Mouse (Mus musculus): Measurements from ENCODE around the gene Rab22a.
"Not testable (repeated sequence)": the region's sequence is repeated elsewhere in the genome, so short reads cannot be mapped to it uniquely, and the experiment has no call there.

The Rab22a gene

DNA sequence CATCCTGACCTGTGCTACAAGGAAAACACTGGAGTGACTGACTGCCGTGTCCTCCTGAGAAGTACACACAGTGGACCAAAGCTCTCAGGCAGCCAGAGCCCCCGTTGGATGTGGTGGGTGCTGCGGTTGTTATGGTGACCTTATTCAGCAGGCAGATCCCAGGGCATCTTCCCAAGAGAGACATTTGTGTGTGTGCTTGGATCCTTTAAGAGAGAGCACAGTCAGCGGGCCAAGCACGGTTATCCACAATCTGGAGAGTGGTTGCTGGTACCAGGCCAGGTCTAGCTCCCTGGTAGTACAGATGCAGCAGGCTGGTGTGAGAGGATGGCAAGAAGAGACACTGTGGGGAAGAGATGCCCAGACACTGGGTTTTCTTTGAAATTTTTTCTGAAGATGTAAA, 57.4 kb downstream of the Rab22a start:
- DNase-seq (ENCODE audit: extremely low read depth, low read depth, low spot score): no peak

DNA sequence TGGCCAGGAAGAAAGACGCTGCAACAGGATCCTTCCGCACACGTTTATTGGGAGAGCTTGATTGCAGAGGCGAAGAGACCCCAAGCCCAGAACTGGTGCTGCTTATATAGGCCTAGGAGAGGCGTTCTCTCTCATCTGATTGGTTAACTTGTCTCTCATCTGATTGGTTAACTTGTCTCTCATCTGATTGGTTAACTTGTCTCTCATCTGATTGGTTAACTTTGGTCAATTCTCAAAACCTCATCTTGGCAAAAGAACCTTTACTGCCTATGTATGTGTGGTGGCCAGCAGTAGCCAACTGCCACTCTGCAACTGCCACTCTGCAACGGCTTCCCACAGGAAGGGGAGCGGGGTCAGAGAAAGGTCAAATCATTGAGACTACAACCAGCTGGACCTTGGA, 59.6 kb downstream of the Rab22a start, which contains the start of gene 1700010B08Rik:
1700010B08Rik (plus strand) TSS at position 301 of the 400 bp plus-strand sequence.
- not testable (repeated sequence) for DNase-seq (ENCODE audit: extremely low read depth, low read depth, low spot score)

- no peak for DNase-seq (ENCODE audit: extremely low read depth, low read depth, low spot score)
Observed at GRCm38 (mm10) chr2:173722251-173722857, 62.8 kb downstream of the Rab22a start.

- no peak for DNase-seq (ENCODE audit: extremely low read depth, low read depth, low spot score)
Observed at GRCm38 (mm10) chr2:173724382-173724781, 64.8 kb downstream of the Rab22a start.

- DNase-seq (ENCODE audit: extremely low read depth, low read depth, low spot score): no peak
Observed at GRCm38 (mm10) chr2:173724940-173725807, 65.6 kb downstream of the Rab22a start.

DNA sequence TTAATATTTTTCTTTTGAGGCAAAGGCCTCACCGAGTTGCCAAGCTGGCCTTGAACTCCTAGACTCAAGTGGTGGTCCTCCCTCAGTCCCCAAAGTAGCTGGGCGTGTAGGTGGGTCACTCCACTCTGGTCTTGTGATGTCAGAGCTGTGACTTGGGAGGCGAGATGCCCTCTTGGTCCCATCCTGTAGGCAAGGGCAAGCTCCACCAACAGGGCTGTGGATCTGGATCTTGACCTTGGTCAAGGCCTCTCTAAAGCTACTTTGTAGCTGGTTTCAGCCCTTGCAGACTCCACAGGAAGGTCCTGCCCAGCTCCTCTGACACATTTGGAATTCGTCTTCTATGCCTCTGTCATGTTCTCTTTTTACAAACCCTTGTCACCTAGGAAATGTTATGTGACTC, 66.3 kb downstream of the Rab22a start:
- DNase-seq (ENCODE audit: extremely low read depth, low read depth, low spot score): no peak

GRCm38 (mm10) chr2:173730444-173730966, 70.9 kb downstream of the Rab22a start:
- no peak for DNase-seq (ENCODE audit: extremely low read depth, low read depth, low spot score)

- no peak for DNase-seq (ENCODE audit: extremely low read depth, low read depth, low spot score)
Observed at GRCm38 (mm10) chr2:173734426-173734825, 74.9 kb downstream of the Rab22a start.

DNA sequence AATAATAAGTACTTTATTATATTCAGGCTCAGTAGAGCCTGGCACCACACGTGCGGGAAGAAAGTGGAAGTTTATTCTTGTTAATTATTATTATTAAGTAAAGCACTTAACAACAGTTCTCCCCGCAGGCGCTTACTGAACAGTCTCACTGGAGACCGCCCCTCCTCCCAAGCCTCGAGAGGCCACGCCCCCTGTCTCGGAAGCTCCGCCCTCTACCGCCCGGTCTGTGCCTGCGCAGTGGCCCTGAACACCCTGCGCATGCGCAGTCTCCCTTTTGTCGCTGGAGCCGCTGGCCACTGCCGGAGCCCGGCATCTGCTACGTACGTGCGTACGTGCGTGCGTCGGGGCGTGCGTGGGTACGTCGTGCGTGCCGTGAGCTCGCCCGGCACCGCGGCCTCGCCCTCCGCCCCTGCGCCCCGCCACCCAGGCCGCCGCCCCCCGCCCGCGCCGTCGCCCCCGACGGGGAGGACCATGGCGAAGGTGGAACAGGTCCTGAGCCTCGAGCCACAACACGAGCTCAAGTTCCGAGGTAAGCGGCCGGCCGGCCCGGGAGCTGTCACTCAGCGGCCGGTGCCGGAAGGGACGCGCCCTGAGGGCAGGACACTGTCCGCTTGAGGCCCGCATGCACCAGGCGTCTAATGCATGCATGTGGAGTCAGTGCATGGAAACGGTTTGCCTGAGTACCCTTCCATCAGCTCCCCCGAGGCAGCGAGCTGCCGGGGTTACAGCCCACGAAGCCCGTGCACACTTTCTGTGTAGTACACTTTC, 77.8 kb downstream of the Rab22a start, which contains the start of gene Vapb:
Vapb (plus strand) TSS at position 290 of the 768 bp plus-strand sequence.
- peak; percentile 49 for DNase-seq (ENCODE audit: extremely low read depth, low read depth, low spot score)

GRCm38 (mm10) chr2:173738232-173738631, 78.7 kb downstream of the Rab22a start:
- DNase-seq (ENCODE audit: extremely low read depth, low read depth, low spot score): no peak

- no peak for DNase-seq (ENCODE audit: extremely low read depth, low read depth, low spot score)
Observed at GRCm38 (mm10) chr2:173739107-173739506, 79.5 kb downstream of the Rab22a start.

- DNase-seq (ENCODE audit: extremely low read depth, low read depth, low spot score): no peak
Observed at GRCm38 (mm10) chr2:173742090-173742489, 82.5 kb downstream of the Rab22a start.

DNA sequence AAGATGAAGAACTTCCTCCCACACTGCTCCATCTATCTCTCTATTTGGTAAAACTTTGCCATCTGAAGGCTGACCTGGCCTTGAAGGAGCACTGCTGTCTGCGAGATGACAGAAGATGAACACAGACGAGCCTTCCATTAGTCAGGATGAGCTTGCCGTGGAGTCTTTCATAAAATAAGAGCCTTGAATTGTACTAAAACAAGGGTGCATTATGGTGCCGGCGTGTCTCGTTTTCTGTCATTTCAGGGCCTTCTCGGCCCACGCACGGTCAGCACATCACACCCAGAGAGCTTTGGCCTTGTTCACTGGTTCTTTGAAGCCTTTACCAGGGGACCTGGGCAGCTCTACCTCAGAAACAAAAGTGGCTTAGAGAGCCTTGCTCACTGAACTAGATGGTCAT, 83.2 kb downstream of the Rab22a start:
- no peak for DNase-seq (ENCODE audit: extremely low read depth, low read depth, low spot score)

DNA sequence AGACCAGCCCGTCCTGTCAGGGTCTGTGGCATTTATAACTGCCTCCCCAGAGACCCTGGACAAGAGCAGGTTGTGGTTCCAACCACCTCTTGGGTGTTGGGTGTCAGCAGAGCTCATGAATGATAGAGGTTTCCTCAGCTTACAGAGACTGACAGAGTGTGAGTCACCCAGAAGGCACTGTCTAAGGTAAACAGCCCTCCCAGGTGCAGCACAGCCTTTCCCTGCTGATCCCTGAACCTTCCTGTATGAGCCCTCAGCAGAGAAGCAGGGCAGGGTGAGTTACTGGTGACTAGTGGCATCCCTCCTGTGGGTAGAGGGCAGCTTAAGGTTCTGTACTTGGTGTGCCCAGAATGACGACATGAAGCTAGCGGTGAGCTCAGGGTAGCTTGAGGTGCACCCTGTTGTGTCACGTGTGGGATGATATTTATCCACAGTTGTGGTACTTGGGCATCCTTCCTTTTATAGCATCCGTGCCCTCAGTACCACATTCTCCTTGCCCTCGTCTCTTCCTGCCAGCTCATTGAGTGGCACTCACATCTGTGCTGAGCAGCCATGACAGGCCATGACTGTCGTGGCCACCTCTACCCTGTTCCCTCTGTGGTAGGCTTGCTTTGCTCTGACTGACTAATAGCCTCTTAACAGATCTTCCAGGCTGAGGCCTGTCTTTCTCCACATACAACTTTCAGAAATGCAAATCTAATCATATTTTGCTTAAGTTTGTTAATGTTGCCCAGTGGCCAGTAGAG, 84.7 kb downstream of the Rab22a start:
- no peak for DNase-seq (ENCODE audit: extremely low read depth, low read depth, low spot score)

- DNase-seq (ENCODE audit: extremely low read depth, low read depth, low spot score): no peak
Observed at GRCm38 (mm10) chr2:173748961-173749659, 89.5 kb downstream of the Rab22a start.

DNA sequence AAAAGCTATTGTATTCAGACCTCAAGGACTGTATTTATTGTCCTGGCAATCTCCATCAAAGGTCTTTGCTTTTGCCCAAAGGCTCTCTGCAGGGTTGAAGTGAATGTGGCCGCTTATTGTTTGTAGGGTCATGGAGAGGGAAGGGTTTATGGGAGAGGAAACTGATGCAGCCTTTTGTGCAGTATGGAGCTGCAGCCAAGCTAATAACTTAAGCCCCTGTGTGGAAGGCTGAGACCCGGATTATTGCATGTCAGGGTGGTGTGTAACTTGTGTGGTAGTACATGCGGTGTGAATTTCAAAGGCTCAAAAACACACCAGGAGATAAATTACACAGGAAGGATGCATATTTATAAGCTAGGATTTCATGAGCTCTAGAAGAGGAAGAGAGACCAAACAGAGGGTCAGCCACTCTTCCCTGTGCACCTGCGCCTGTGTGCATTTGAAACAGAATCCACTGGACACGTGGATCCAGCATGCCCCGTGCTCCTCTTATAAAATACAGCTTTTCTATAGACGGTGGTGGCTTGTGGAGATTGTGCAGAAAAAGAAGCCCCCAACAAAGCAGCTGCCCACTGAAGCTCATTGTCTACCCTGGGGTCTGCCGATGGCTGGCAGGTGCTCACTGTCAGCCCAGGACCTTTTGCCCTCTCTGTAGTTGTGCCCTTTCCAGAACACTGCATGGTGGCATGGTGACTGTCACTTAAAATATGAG, 96.0 kb downstream of the Rab22a start:
- DNase-seq (ENCODE audit: extremely low read depth, low read depth, low spot score): no peak
